Mouse (Mus musculus) liver, embryonic 13.5 days (tissue): Measurements from ENCODE around the gene Ifi202b. TPM values are rescaled to one million over a fixed set of nuclear protein-coding genes. Genes with fewer than 3 reads are reported as not detected.
"Not testable (repeated sequence)": the region's sequence is repeated elsewhere in the genome, so short reads cannot be mapped to it uniquely, and the experiment has no call there.

Source experiments
- ATAC-seq: fragments of 200-750 bp; cut with Nextera tagmentation; 2 replicates; pipeline ENCODE4 v1.8.0; 2017; ENCODE audit warnings: low read depth, mild to moderate bottlenecking, moderate number of reproducible peaks, moderate library complexity
- DNase-seq: peaks from one replicate; pipeline ENCODE4 v3.0.0; 2022
- H3K27ac ChIP-seq: fragments of 300-500 bp; sonication (generic); 2 replicates; pipeline ENCODE4 v1.5.1; 2015; ENCODE audit warnings: moderate library complexity, mild to moderate bottlenecking, inconsistent platforms
- H3K27me3 ChIP-seq: fragments of 300-500 bp; sonication (generic); 2 replicates; pipeline ENCODE4 v1.6.1; 2015; ENCODE audit warnings: mild to moderate bottlenecking, inconsistent platforms
- H3K36me3 ChIP-seq: fragments of 300-500 bp; sonication (generic); 2 replicates; pipeline ENCODE4 v1.6.1; 2015; ENCODE audit warnings: mild to moderate bottlenecking, inconsistent platforms
- H3K4me1 ChIP-seq: fragments of 300-500 bp; sonication (generic); replicated peaks from 2 replicates; pipeline ENCODE4 v1.6.1; 2015; ENCODE audit warnings: inconsistent platforms
- H3K4me2 ChIP-seq: fragments of 300-500 bp; sonication (generic); 2 replicates; pipeline ENCODE4 v1.6.1; 2015; ENCODE audit warnings: inconsistent platforms, mild to moderate bottlenecking, moderate library complexity
- H3K4me3 ChIP-seq: fragments of 300-500 bp; sonication (generic); replicated peaks from 2 replicates; pipeline ENCODE4 v1.5.1; 2015; ENCODE audit warnings: mild to moderate bottlenecking, inconsistent platforms
- H3K9ac ChIP-seq: fragments of 300-500 bp; sonication (generic); 2 replicates; pipeline ENCODE4 v1.6.1; 2015; ENCODE audit warnings: mild to moderate bottlenecking, inconsistent platforms
- H3K9me3 ChIP-seq: fragments of 300-500 bp; sonication (generic); replicated peaks from 2 replicates; pipeline ENCODE4 v1.6.1; 2016; ENCODE audit warnings: inconsistent platforms
- WGBS: fragments of 180-500 bp; shearing (Covaris S2); methylation state at CpG from one replicate; pipeline ENCODE4 v1.1.7; 2015; ENCODE audit not compliant: insufficient replicate concordance; 5-methylcytosine and 5-hydroxymethylcytosine counted together
- polyA plus RNA-seq: library from polyadenylated mRNA; unstranded; fragments of >200 nt; fragmentation: Nextera tagmentation; extraction: Ambion mirVana; gene quantifications from 2 replicates; pipeline ENCODE4 v1.2.1, GENCODE M21; 2015

The Ifi202b gene
- polyA plus RNA-seq, 1 experiment from 2014 or later, result not detected

GRCm38 (mm10) chr1:173955071-173955796 is 27.3 kb downstream of the Ifi202b start:
- no peak overlapping the region for H3K4me2 ChIP-seq
- no peak overlapping the region for H3K4me3 ChIP-seq
- DNase-seq, result no peak
- H3K9ac ChIP-seq, result no peak overlapping the region
- H3K4me1 ChIP-seq, result no peaks in the 10 kb centered on the region
- no peak for ATAC-seq
- no peaks in the 10 kb centered on the region for H3K9me3 ChIP-seq
- H3K27me3 ChIP-seq, result no peaks in the 10 kb centered on the region
- H3K36me3 ChIP-seq, result no peaks in the 10 kb centered on the region
- WGBS, result 53% methylated on average over 2 of the region's 2 CpGs
- no peak overlapping the region for H3K27ac ChIP-seq

GRCm38 (mm10) chr1:173953563-173953962 is 29.0 kb downstream of the Ifi202b start:
- no peaks in the 10 kb centered on the region for H3K27me3 ChIP-seq
- ATAC-seq (no peak), DNase-seq (no peak)
- H3K9me3 ChIP-seq, result no peaks in the 10 kb centered on the region
- no peaks in the 10 kb centered on the region for H3K4me1 ChIP-seq
- no peak overlapping the region for H3K27ac ChIP-seq
- H3K4me3 ChIP-seq, result no peak overlapping the region
- 40% methylated on average over 1 of the region's 1 CpGs for WGBS
- H3K9ac ChIP-seq, result no peak overlapping the region
- H3K4me2 ChIP-seq, result no peak overlapping the region
- no peaks in the 10 kb centered on the region for H3K36me3 ChIP-seq

DNA sequence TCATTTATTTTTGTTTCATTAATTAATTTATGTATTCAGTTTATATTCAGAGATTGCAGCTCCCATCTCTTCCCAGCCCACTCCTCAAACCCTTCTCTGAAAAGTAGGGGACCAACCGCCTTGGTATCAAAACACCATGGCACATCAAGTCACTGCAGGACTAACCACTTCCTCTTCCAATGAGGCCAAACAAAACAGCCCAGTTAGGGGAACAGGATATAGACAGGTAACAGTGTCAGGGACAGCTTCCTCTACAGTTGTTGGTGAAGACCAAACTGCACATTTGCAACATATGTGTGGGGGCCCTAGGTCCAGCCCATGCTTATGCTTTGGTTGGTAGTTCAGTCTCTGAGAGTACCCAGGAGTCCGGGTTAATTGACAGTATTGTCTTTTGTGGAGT is 33.5 kb downstream of the Ifi202b start:
- not testable (repeated sequence) for H3K4me2 ChIP-seq, DNase-seq, H3K27me3 ChIP-seq, H3K4me1 ChIP-seq, H3K4me3 ChIP-seq, H3K9me3 ChIP-seq, H3K9ac ChIP-seq, H3K36me3 ChIP-seq, H3K27ac ChIP-seq
- WGBS, result 15% methylated on average over 2 of the region's 2 CpGs
- ATAC-seq, result peak; percentile 39; the same call in 1 of the 2 replicates

DNA sequence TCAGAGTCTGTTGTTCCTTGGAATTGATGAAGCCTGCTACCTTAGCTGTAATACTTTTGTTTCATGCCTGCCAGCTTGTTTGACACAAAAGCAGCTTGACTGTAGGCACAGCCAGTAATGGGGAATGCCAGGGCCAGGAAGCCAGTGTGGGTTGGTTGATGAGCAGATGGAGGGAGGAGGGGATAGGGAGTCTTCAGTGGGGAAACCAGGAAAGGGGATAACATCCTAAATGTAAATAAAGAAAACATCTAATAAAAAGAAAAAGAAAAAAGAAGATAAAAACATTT is 39.8 kb downstream of the Ifi202b start:
- DNase-seq, H3K36me3 ChIP-seq, H3K4me1 ChIP-seq, ATAC-seq, H3K4me3 ChIP-seq, H3K9me3 ChIP-seq, H3K9ac ChIP-seq, H3K4me2 ChIP-seq, H3K27me3 ChIP-seq, H3K27ac ChIP-seq: not testable (repeated sequence)

- WGBS, result 41% methylated on average over 3 of the region's 3 CpGs
- not testable (repeated sequence) for H3K9me3 ChIP-seq, H3K27ac ChIP-seq, H3K36me3 ChIP-seq, DNase-seq, H3K4me1 ChIP-seq, H3K9ac ChIP-seq, H3K4me3 ChIP-seq, ATAC-seq, H3K4me2 ChIP-seq, H3K27me3 ChIP-seq
Measured at GRCm38 (mm10) chr1:173941924-173942779, 40.4 kb downstream of the Ifi202b start, which contains the start of the genes Mndal and Ifi203. Gene Mndal, minus strand, starts transcription at chr1:173942491. Gene Ifi203, minus strand, starts transcription at chr1:173942672.

GRCm38 (mm10) chr1:173941522-173941921 is 41.0 kb downstream of the Ifi202b start:
- ATAC-seq, H3K4me2 ChIP-seq, H3K27me3 ChIP-seq, H3K9ac ChIP-seq, H3K4me3 ChIP-seq, H3K9me3 ChIP-seq, H3K4me1 ChIP-seq, H3K36me3 ChIP-seq, H3K27ac ChIP-seq, DNase-seq: not testable (repeated sequence)
- WGBS, result 72% methylated on average over 2 of the region's 2 CpGs

- H3K36me3 ChIP-seq, H3K9ac ChIP-seq, ATAC-seq, H3K9me3 ChIP-seq, H3K4me2 ChIP-seq, H3K27ac ChIP-seq, DNase-seq, H3K4me3 ChIP-seq, H3K27me3 ChIP-seq, H3K4me1 ChIP-seq: not testable (repeated sequence)
- WGBS, result 40% methylated on average over 3 of the region's 3 CpGs
Measured at GRCm38 (mm10) chr1:173919279-173919678, 63.3 kb downstream of the Ifi202b start.

DNA sequence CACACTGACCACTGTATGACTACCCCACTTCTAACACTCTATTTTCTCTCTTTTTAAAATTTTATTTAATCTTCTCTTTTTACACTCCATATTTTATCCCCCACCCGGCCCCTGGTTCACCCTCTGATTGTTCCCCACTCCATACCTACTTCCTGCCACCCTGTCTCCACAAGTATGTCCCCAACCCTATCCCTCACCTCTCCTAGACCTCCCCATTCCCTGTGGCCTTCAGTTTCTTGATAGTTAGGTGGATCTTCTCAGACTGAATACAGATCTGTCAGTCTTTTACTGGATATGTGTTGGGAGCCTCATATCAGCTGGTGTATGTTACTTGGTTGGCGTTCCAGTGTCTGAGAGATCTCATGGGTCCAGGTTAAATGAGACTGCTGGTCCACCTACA is 68.0 kb downstream of the Ifi202b start:
- Histone ChIP-seq H3K9me3 (no peaks in the 10 kb centered on the region), H3K27me3 (no peaks in the 10 kb centered on the region), H3K27ac (no peak overlapping the region), H3K4me2 (no peak overlapping the region), H3K4me3 (no peak overlapping the region), H3K4me1 (no peaks in the 10 kb centered on the region), H3K36me3 (no peaks in the 10 kb centered on the region), H3K9ac (no peak overlapping the region)
- ATAC-seq, result no peak; the same call in 1 of the 2 replicates
- DNase-seq, result no peak
- 61% methylated on average over 2 of the region's 2 CpGs for WGBS

GRCm38 (mm10) chr1:173913256-173913791 is 69.2 kb downstream of the Ifi202b start:
- not testable (repeated sequence) for H3K4me3 ChIP-seq, H3K27me3 ChIP-seq, H3K27ac ChIP-seq, H3K36me3 ChIP-seq, DNase-seq, H3K9me3 ChIP-seq, ATAC-seq, H3K9ac ChIP-seq, H3K4me1 ChIP-seq, H3K4me2 ChIP-seq
